Mouse (Mus musculus): ENCODE measurements around the gene Ppp2r1b.

- no peak for TF ChIP-seq NELFE (IDR thresholded peaks at IDR 0.05; ENCODE audit: low read depth, low read length)
- TF ChIP-seq POLR2A (IDR thresholded peaks at IDR 0.05; ENCODE audit: low read depth, low read length), result no peak
- TF ChIP-seq HCFC1 (IDR thresholded peaks at IDR 0.05; ENCODE audit: low read depth, low read length), result no peak
- TF ChIP-seq CHD1 (IDR thresholded peaks at IDR 0.05; ENCODE audit: low read depth, low read length), result no peak
- TF ChIP-seq CTCF (conservative IDR thresholded peaks at IDR 0.05 in 1 of 2, IDR thresholded peaks at IDR 0.05 in 1 of 2; ENCODE audit: low read depth in 2 of 2, low read length in 2 of 2), result no peak
- TF ChIP-seq TBP (conservative IDR thresholded peaks at IDR 0.05; ENCODE audit: low read depth, low read length), result no peak
- no peak for TF ChIP-seq E2F4 (IDR thresholded peaks at IDR 0.05; ENCODE audit: insufficient replicate concordance, low read depth, low read length)
- no peak for TF ChIP-seq EP300 (IDR thresholded peaks at IDR 0.05; ENCODE audit: low read length)
- TF ChIP-seq TCF12 (IDR thresholded peaks at IDR 0.05; ENCODE audit: low read depth, low read length), result no peak
- TF ChIP-seq SIN3A (IDR thresholded peaks at IDR 0.05; ENCODE audit: low read length), result no peak
- no peak for TF ChIP-seq NRF1 (IDR thresholded peaks at IDR 0.05; ENCODE audit: low read depth, low read length)
- TF ChIP-seq ZNF384 (IDR thresholded peaks at IDR 0.05; ENCODE audit: low read depth, low read length), result no peak
Measured at GRCm38 (mm10) chr9:50797641-50798040, 47.5 kb upstream of the Ppp2r1b start.
